Mouse (Mus musculus): ENCODE data around the gene Nrip2. TPM values are rescaled to one million over a fixed set of nuclear protein-coding genes. Genes with fewer than 3 reads are reported as not detected.

Gene Nrip2
- total and polyA plus RNA-seq, 3 experiments, result 0.13 to 1.3 TPM; not detected in 1

DNA sequence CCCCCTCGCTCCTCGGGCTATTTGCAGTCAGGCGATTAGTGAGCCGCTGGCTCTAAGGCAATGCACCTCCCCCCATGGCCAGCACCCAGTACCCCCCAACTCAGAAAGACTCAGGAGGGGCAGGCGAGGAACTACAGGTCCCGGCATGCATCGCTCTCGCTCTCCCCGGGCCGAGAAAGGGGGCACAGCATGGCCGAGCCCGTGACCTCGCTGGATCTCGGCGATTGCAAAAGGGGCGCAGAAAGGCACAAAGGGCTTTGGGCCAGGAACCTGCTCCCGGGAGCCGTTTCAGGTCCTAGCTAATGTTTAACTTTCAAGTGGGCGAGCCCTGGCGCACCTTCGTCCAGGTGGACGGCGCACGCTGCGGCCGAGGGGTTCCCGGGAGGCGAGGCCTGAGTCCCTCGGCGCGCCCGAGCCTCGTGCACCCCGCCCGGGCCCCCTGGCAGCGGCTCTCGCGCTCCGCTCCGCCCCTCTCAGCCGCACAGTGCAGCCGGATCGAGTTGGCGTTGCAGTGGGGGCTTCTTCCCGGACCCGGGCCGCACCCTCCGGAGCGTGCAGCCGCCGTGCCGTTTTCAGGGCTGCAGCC is 38.7 kb downstream of the Nrip2 start:
- H3K9me3 ChIP-seq (replicated peaks; ENCODE audit: low read length), result no peaks in the 10 kb centered on the region
- H3K9ac ChIP-seq (ENCODE audit: insufficient read depth, low read depth), result peak overlapping the region; percentile 87
- peaks cover 36 to 40% of the 10 kb centered on the region in 2 experiments for H3K36me3 ChIP-seq (replicated peaks in 1 of 2; ENCODE audit: control insufficient read depth in 1 of 2, insufficient read depth in 1 of 2, low read length in 1 of 2)
- H3K79me2 ChIP-seq (replicated peaks; ENCODE audit: control insufficient read depth, extremely low read depth, insufficient read depth, poor library complexity, severe bottlenecking), result peaks cover 27% of the 10 kb centered on the region
- H3K27ac ChIP-seq (ENCODE audit: insufficient read depth, low read depth), result peak overlapping the region; percentile 39
- peak; percentile 68 for TF ChIP-seq SIN3A (IDR thresholded peaks at IDR 0.05; ENCODE audit: low read length)
- TF ChIP-seq GABPA (IDR thresholded peaks at IDR 0.05; ENCODE audit: insufficient replicate concordance, low read depth, low read length), result no peak
- TF ChIP-seq POLR2AphosphoS2 (IDR thresholded peaks at IDR 0.05; ENCODE audit: low read depth, low read length), result no peak
- TF ChIP-seq MAFK (IDR thresholded peaks at IDR 0.05; ENCODE audit: insufficient replicate concordance, low read length), result no peak
- no peak for TF ChIP-seq CTCF (conservative IDR thresholded peaks at IDR 0.05 in 1 of 2, IDR thresholded peaks at IDR 0.05 in 1 of 2; ENCODE audit: low read depth in 2 of 2, low read length in 2 of 2)
- no peak for TF ChIP-seq RCOR1 (conservative IDR thresholded peaks at IDR 0.05; ENCODE audit: low read depth, low read length)
- no peak for TF ChIP-seq CHD1 (IDR thresholded peaks at IDR 0.05; ENCODE audit: low read depth, low read length)
- no peak for TF ChIP-seq ELF1 (IDR thresholded peaks at IDR 0.05; ENCODE audit: low read depth, low read length)
- TF ChIP-seq UBTF (IDR thresholded peaks at IDR 0.05; ENCODE audit: low read depth, low read length), result 0 out of 2 replicates have a peak, but pooled peaks have one; percentile 9
- no peak for TF ChIP-seq MEF2A (IDR thresholded peaks at IDR 0.05; ENCODE audit: borderline replicate concordance, low read depth, low read length)
- peak; percentile 50 for TF ChIP-seq MXI1 (IDR thresholded peaks at IDR 0.05; ENCODE audit: low read depth, low read length)
- peak; percentile 84 for TF ChIP-seq HCFC1 (IDR thresholded peaks at IDR 0.05; ENCODE audit: low read depth, low read length)
- TF ChIP-seq ZC3H11A (IDR thresholded peaks at IDR 0.05; ENCODE audit: low read depth, low read length), result no peak
- TF ChIP-seq TBP (conservative IDR thresholded peaks at IDR 0.05; ENCODE audit: low read depth, low read length), result no peak
- peak; percentile 33; the same call in 1 of the 2 replicates for TF ChIP-seq POLR2A (IDR thresholded peaks at IDR 0.05; ENCODE audit: low read depth, low read length)
- TF ChIP-seq MYC (IDR thresholded peaks at IDR 0.05; ENCODE audit: low read depth, low read length), result no peak
- TF ChIP-seq TCF12 (IDR thresholded peaks at IDR 0.05; ENCODE audit: low read depth, low read length), result no peak
- no peak for TF ChIP-seq PAX5 (IDR thresholded peaks at IDR 0.05; ENCODE audit: low read length)
- peak; percentile 27; the same call in 1 of the 2 replicates for TF ChIP-seq MAX (IDR thresholded peaks at IDR 0.05; ENCODE audit: low read length)
- TF ChIP-seq BHLHE40 (IDR thresholded peaks at IDR 0.05; ENCODE audit: low read depth, low read length), result no peak; the same call in 1 of the 2 replicates
- no peak for TF ChIP-seq ETS1 (conservative IDR thresholded peaks at IDR 0.05; ENCODE audit: low read depth, low read length)
- TF ChIP-seq JUN (IDR thresholded peaks at IDR 0.05; ENCODE audit: insufficient read depth, low read depth, low read length), result no peak
- no peak for TF ChIP-seq NELFE (IDR thresholded peaks at IDR 0.05; ENCODE audit: low read depth, low read length)
- H3K27me3 ChIP-seq (replicated peaks), result no peaks in the 10 kb centered on the region
- H3K4me2 ChIP-seq (ENCODE audit: insufficient read depth, low read depth, poor library complexity, severe bottlenecking), result peak overlapping the region; percentile 89
- in situ Hi-C loops (cut with MboI; ENCODE audit: low pct_ligation_motif_present, low pct_unique_long_range_greater_than_20kb, low sequenced_read_pairs) (no loop called here), dilution Hi-C loops (cut with MboI; ENCODE audit: extremely low pct_ligation_motif_present, extremely low pct_unique_long_range_greater_than_20kb, low sequenced_read_pairs) (no loop called here)
- peak overlapping the region; percentile 86 to 100 (median 99) for H3K4me3 ChIP-seq (replicated peaks in 1 of 3; ENCODE audit: low read depth in 2 of 3, low read length in 2 of 3, poor library complexity in 1 of 3)
- no peak for DNase-seq (ENCODE audit: extremely low read depth)
- H3K4me1 ChIP-seq (ENCODE audit: control insufficient read depth in 1 of 2, insufficient read depth in 2 of 2), result peaks cover 5 to 18% of the 10 kb centered on the region in 2 experiments; a peak in 3 of 4 replicates

Data from CH12.LX (cell line).